Mouse (Mus musculus): ENCODE results near the gene Rap1b. TPM values are rescaled to one million over a fixed set of nuclear protein-coding genes. Genes with fewer than 3 reads are reported as not detected.

Gene Rap1b
- total RNA-seq, 1 experiment, result 49.6 TPM

DNA sequence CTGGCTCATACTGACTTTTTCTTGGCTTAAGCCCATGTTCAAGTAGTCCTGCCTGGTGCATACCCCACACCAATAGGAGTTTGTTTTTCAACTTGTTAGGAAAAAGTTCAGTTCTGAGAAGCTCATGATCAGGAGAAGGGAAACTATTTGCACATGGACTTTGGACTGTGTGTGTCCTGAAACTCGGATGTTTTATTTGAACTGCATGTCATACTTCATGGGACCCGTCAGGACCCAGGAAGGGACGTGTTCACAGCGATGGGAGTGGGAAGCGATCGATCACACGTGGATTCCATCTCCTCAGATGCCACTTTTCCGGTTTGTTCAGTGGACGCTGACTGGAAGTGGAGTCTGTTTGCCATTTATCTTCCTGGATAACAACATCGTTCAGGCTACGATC lies 46.0 kb downstream of the Rap1b start:
- Histone ChIP-seq H3K9me3 (ENCODE audit: control insufficient read depth, insufficient read depth, low read depth, low read length) (no peaks in the 10 kb centered on the region), H3K36me3 (ENCODE audit: control insufficient read depth, insufficient read depth, low read length, poor library complexity, severe bottlenecking) (no peaks in the 10 kb centered on the region), H3K4me1 (ENCODE audit: control insufficient read depth in 2 of 2, insufficient read depth in 2 of 2, low read length in 2 of 2, poor library complexity in 1 of 2) (peaks cover 0 to 6% of the 10 kb centered on the region in 2 experiments; a peak in 2 of 4 replicates), H3K4me3 (ENCODE audit: insufficient read depth in 1 of 2, low read depth in 1 of 2, low read length in 2 of 2, poor library complexity in 1 of 2, severe bottlenecking in 1 of 2) (no peak overlapping the region), H3K9ac (ENCODE audit: insufficient read depth, low read depth, low read length, poor library complexity, severe bottlenecking) (no peak overlapping the region), H3K27ac (ENCODE audit: insufficient read depth, low read depth, low read length, poor library complexity, severe bottlenecking) (no peak overlapping the region)
- no peak for DNase-seq (ENCODE audit: low read depth, low spot score)
- in situ Hi-C loops (cut with MboI; ENCODE audit: low sequenced_read_pairs in 2 of 2, unreplicated experiment in 2 of 2), result no loop called here
- TF ChIP-seq MAFK (IDR thresholded peaks at IDR 0.05; ENCODE audit: insufficient read depth, low read depth, low read length) (no peak), HCFC1 (IDR thresholded peaks at IDR 0.05; ENCODE audit: borderline replicate concordance, insufficient read depth, low read length) (no peak), ZNF384 (IDR thresholded peaks at IDR 0.05; ENCODE audit: low read depth, low read length) (no peak), ZC3H11A (IDR thresholded peaks at IDR 0.05; ENCODE audit: borderline replicate concordance, low read depth, low read length) (no peak), CHD2 (IDR thresholded peaks at IDR 0.05; ENCODE audit: low read depth, low read length) (no peak)

- no peak overlapping the region for H3K9ac ChIP-seq (ENCODE audit: insufficient read depth, low read depth, low read length, poor library complexity, severe bottlenecking)
- DNase-seq (ENCODE audit: low read depth, low spot score), result no peak
- H3K27ac ChIP-seq (ENCODE audit: insufficient read depth, low read depth, low read length, poor library complexity, severe bottlenecking), result no peak overlapping the region
- no peaks in the 10 kb centered on the region for H3K9me3 ChIP-seq (ENCODE audit: control insufficient read depth, insufficient read depth, low read depth, low read length)
- no peak for TF ChIP-seq HCFC1 (IDR thresholded peaks at IDR 0.05; ENCODE audit: borderline replicate concordance, insufficient read depth, low read length)
- no peak for TF ChIP-seq ZNF384 (IDR thresholded peaks at IDR 0.05; ENCODE audit: low read depth, low read length)
- no peak for TF ChIP-seq CHD2 (IDR thresholded peaks at IDR 0.05; ENCODE audit: low read depth, low read length)
- no peak for TF ChIP-seq MAFK (IDR thresholded peaks at IDR 0.05; ENCODE audit: insufficient read depth, low read depth, low read length)
- no peak for TF ChIP-seq ZC3H11A (IDR thresholded peaks at IDR 0.05; ENCODE audit: borderline replicate concordance, low read depth, low read length)
- H3K4me1 ChIP-seq (ENCODE audit: control insufficient read depth in 2 of 2, insufficient read depth in 2 of 2, low read length in 2 of 2, poor library complexity in 1 of 2), result peaks cover 0 to 6% of the 10 kb centered on the region in 2 experiments; a peak in 1 of 4 replicates
- in situ Hi-C loops (cut with MboI; ENCODE audit: low sequenced_read_pairs in 2 of 2, unreplicated experiment in 2 of 2), result no loop called here
- H3K36me3 ChIP-seq (ENCODE audit: control insufficient read depth, insufficient read depth, low read length, poor library complexity, severe bottlenecking), result no peaks in the 10 kb centered on the region
- H3K4me3 ChIP-seq (ENCODE audit: insufficient read depth in 1 of 2, low read depth in 1 of 2, low read length in 2 of 2, poor library complexity in 1 of 2, severe bottlenecking in 1 of 2), result no peak overlapping the region
Measured at GRCm38 (mm10) chr10:117798436-117799035, 47.3 kb downstream of the Rap1b start.

DNA sequence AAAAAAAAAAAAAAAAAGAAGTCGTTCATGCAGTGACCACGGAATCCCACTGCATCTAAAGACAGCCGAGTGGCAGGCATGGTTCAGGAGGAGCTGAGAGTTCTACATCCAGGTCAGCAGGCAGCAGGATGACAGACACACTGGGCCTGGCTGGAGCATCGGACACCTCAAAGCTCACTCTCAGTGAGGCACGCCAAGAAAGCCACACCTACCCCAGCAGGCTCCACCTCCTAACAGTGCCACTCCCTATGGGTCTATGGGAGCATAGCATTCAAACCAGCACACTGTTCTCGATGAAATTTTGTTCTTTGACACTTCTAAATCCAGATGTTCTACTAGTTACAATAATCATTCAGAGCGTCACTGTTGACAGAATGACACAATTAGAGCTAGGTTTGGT lies 48.2 kb downstream of the Rap1b start:
- Histone ChIP-seq H3K9me3 (ENCODE audit: control insufficient read depth, insufficient read depth, low read depth, low read length) (no peaks in the 10 kb centered on the region), H3K4me3 (ENCODE audit: insufficient read depth in 1 of 2, low read depth in 1 of 2, low read length in 2 of 2, poor library complexity in 1 of 2, severe bottlenecking in 1 of 2) (no peak overlapping the region), H3K27ac (ENCODE audit: insufficient read depth, low read depth, low read length, poor library complexity, severe bottlenecking) (no peak overlapping the region), H3K9ac (ENCODE audit: insufficient read depth, low read depth, low read length, poor library complexity, severe bottlenecking) (no peak overlapping the region), H3K36me3 (ENCODE audit: control insufficient read depth, insufficient read depth, low read length, poor library complexity, severe bottlenecking) (no peaks in the 10 kb centered on the region), H3K4me1 (ENCODE audit: control insufficient read depth in 2 of 2, insufficient read depth in 2 of 2, low read length in 2 of 2, poor library complexity in 1 of 2) (peaks cover 0 to 6% of the 10 kb centered on the region in 2 experiments; a peak in 1 of 4 replicates)
- TF ChIP-seq ZC3H11A (IDR thresholded peaks at IDR 0.05; ENCODE audit: borderline replicate concordance, low read depth, low read length) (no peak), MAFK (IDR thresholded peaks at IDR 0.05; ENCODE audit: insufficient read depth, low read depth, low read length) (no peak), HCFC1 (IDR thresholded peaks at IDR 0.05; ENCODE audit: borderline replicate concordance, insufficient read depth, low read length) (no peak), ZNF384 (IDR thresholded peaks at IDR 0.05; ENCODE audit: low read depth, low read length) (peak; percentile 54; the same call in 1 of the 2 replicates), CHD2 (IDR thresholded peaks at IDR 0.05; ENCODE audit: low read depth, low read length) (no peak)
- DNase-seq (ENCODE audit: low read depth, low spot score), result peak; percentile 41
- in situ Hi-C loops (cut with MboI; ENCODE audit: low sequenced_read_pairs in 2 of 2, unreplicated experiment in 2 of 2), result no loop called here

- peak overlapping the region in 1 of 2 experiments; percentile 29; a peak in 1 of 4 replicates for H3K4me3 ChIP-seq (ENCODE audit: insufficient read depth in 1 of 2, low read depth in 1 of 2, low read length in 2 of 2, poor library complexity in 1 of 2, severe bottlenecking in 1 of 2)
- TF ChIP-seq MAFK (IDR thresholded peaks at IDR 0.05; ENCODE audit: insufficient read depth, low read depth, low read length) (no peak), HCFC1 (IDR thresholded peaks at IDR 0.05; ENCODE audit: borderline replicate concordance, insufficient read depth, low read length) (no peak), ZNF384 (IDR thresholded peaks at IDR 0.05; ENCODE audit: low read depth, low read length) (no peak), ZC3H11A (IDR thresholded peaks at IDR 0.05; ENCODE audit: borderline replicate concordance, low read depth, low read length) (no peak), CHD2 (IDR thresholded peaks at IDR 0.05; ENCODE audit: low read depth, low read length) (no peak)
- no peaks in the 10 kb centered on the region for H3K36me3 ChIP-seq (ENCODE audit: control insufficient read depth, insufficient read depth, low read length, poor library complexity, severe bottlenecking)
- no peak overlapping the region for H3K27ac ChIP-seq (ENCODE audit: insufficient read depth, low read depth, low read length, poor library complexity, severe bottlenecking)
- H3K4me1 ChIP-seq (ENCODE audit: control insufficient read depth in 2 of 2, insufficient read depth in 2 of 2, low read length in 2 of 2, poor library complexity in 1 of 2), result peaks cover 0 to 6% of the 10 kb centered on the region in 2 experiments; a peak in 1 of 4 replicates
- no peak for DNase-seq (ENCODE audit: low read depth, low spot score)
- in situ Hi-C loops (cut with MboI; ENCODE audit: low sequenced_read_pairs in 2 of 2, unreplicated experiment in 2 of 2), result no loop called here
- 0 out of 2 replicates have a peak overlapping the region, but pooled peaks have one; percentile 21 for H3K9ac ChIP-seq (ENCODE audit: insufficient read depth, low read depth, low read length, poor library complexity, severe bottlenecking)
- H3K9me3 ChIP-seq (ENCODE audit: control insufficient read depth, insufficient read depth, low read depth, low read length), result no peaks in the 10 kb centered on the region
Measured at GRCm38 (mm10) chr10:117797106-117797505, 48.7 kb downstream of the Rap1b start.
